Mouse (Mus musculus) heart, embryonic 13.5 days (tissue): Measurements from ENCODE around the gene Syn3. TPM values are rescaled to one million over a fixed set of nuclear protein-coding genes. Genes with fewer than 3 reads are reported as not detected.

Source experiments
- ATAC-seq: fragments of 200-750 bp; cut with Nextera tagmentation; 2 replicates; pipeline ENCODE4 v1.8.0; 2017; ENCODE audit warnings: moderate TSS enrichment; ENCODE audit not compliant: insufficient number of reproducible peaks, low FRiP score, low TSS enrichment; ENCODE audit errors: extremely low read depth
- H3K27ac ChIP-seq: fragments of 300-500 bp; sonication (generic); replicated peaks from 2 replicates; pipeline ENCODE4 v1.5.1; 2015; ENCODE audit warnings: moderate library complexity, mild to moderate bottlenecking, inconsistent platforms
- H3K27me3 ChIP-seq: fragments of 300-500 bp; sonication (generic); replicated peaks from 2 replicates; pipeline ENCODE4 v1.6.1; 2015; ENCODE audit warnings: mild to moderate bottlenecking, inconsistent platforms
- H3K36me3 ChIP-seq: fragments of 300-500 bp; sonication (generic); 2 replicates; pipeline ENCODE4 v1.6.1; 2015; ENCODE audit warnings: mild to moderate bottlenecking, inconsistent platforms
- H3K4me1 ChIP-seq: fragments of 300-500 bp; sonication (generic); 2 replicates; pipeline ENCODE4 v1.6.1; 2015; ENCODE audit warnings: inconsistent platforms
- H3K4me2 ChIP-seq: fragments of 300-500 bp; sonication (generic); 2 replicates; pipeline ENCODE4 v1.6.1; 2015; ENCODE audit warnings: inconsistent platforms, mild to moderate bottlenecking, moderate library complexity
- H3K4me3 ChIP-seq: fragments of 300-500 bp; sonication (generic); 2 replicates; pipeline ENCODE4 v1.5.1; 2015; ENCODE audit warnings: moderate library complexity, mild to moderate bottlenecking, inconsistent platforms
- H3K9ac ChIP-seq: fragments of 300-500 bp; sonication (generic); 2 replicates; pipeline ENCODE4 v1.6.1; 2015; ENCODE audit warnings: inconsistent platforms, mild to moderate bottlenecking, moderate library complexity
- H3K9me3 ChIP-seq: fragments of 300-500 bp; sonication (generic); 2 replicates; pipeline ENCODE4 v1.6.1; 2016; ENCODE audit warnings: inconsistent platforms
- WGBS: fragments of 180-500 bp; shearing (Covaris S2); methylation state at CpG from one replicate; pipeline ENCODE4 v1.1.7; 2015; ENCODE audit warnings: mixed read lengths; 5-methylcytosine and 5-hydroxymethylcytosine counted together
- polyA plus RNA-seq: library from polyadenylated mRNA; unstranded; fragments of >200 nt; fragmentation: Nextera tagmentation; extraction: Ambion mirVana; gene quantifications from 2 replicates; pipeline ENCODE4 v1.2.1, GENCODE M21; 2015

Syn3 gene
- polyA plus RNA-seq, 1 experiment from 2014 or later, result 1.5 TPM

GRCm38 (mm10) chr10:86078761-86079160 is 419.9 kb downstream of the Syn3 start:
- no peak overlapping the region for H3K9ac ChIP-seq
- no peak overlapping the region for H3K4me3 ChIP-seq
- no peaks in the 10 kb centered on the region for H3K36me3 ChIP-seq
- peaks cover 3% of the 10 kb centered on the region for H3K9me3 ChIP-seq
- no peaks in the 10 kb centered on the region for H3K27me3 ChIP-seq
- ATAC-seq, result no peak
- no peak overlapping the region for H3K4me2 ChIP-seq
- 80% methylated on average over 2 of the region's 2 CpGs for WGBS
- no peak overlapping the region for H3K27ac ChIP-seq
- H3K4me1 ChIP-seq, result no peaks in the 10 kb centered on the region

DNA sequence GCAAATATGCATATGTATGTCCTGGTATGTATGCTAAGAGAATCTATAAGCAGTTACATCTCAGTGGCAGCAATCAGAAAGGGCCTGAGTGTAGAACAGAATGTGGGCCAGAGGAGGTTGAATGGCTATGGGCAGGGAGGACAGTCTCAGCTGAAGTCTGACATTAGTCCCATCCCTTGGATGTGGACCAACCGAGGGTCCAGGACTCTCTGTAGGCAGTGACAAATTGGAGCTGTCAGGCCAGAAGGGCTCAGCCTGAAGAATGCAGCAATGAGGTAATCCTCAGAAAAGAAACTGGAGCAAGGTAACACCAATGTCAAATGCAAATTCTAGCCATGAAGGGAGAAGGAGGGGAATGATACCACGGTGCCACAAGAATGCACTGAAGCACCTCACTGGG is 421.4 kb downstream of the Syn3 start:
- Histone ChIP-seq H3K9ac (no peak overlapping the region), H3K4me2 (no peak overlapping the region), H3K27me3 (no peaks in the 10 kb centered on the region), H3K4me1 (no peaks in the 10 kb centered on the region), H3K36me3 (no peaks in the 10 kb centered on the region), H3K27ac (no peak overlapping the region), H3K4me3 (no peak overlapping the region), H3K9me3 (peaks cover 6% of the 10 kb centered on the region)
- ATAC-seq, result no peak
- 77% methylated on average over 2 of the region's 2 CpGs for WGBS

GRCm38 (mm10) chr10:86074971-86075711 is 423.6 kb downstream of the Syn3 start:
- Histone ChIP-seq H3K9ac (no peak overlapping the region), H3K4me2 (no peak overlapping the region), H3K9me3 (peaks cover 6% of the 10 kb centered on the region), H3K4me3 (no peak overlapping the region), H3K4me1 (no peaks in the 10 kb centered on the region), H3K27me3 (no peaks in the 10 kb centered on the region), H3K27ac (no peak overlapping the region), H3K36me3 (no peaks in the 10 kb centered on the region)
- WGBS, result 72% methylated on average over 9 of the region's 9 CpGs
- no peak for ATAC-seq

DNA sequence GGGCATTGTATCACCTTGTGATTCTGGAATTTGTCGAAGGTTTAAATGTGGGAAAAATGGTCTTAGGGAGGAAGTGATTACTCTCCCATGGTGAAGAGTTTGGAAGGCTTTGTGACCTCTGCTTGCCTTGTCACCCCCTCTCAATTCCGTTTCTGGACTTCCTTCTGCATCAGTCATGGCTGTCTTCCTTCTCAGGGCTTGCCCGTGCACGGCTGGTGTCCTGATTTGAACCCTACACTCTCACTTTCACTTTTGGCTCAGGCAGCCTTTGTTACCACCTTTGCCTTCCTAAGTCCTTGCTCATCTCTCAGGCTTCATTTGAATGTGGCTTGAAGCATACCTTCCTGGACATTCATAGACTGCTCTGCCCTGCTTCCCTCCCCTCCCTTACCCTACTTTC is 424.6 kb downstream of the Syn3 start:
- no peak overlapping the region for H3K4me3 ChIP-seq
- H3K36me3 ChIP-seq, result no peaks in the 10 kb centered on the region
- H3K4me2 ChIP-seq, result no peak overlapping the region
- H3K27me3 ChIP-seq, result no peaks in the 10 kb centered on the region
- 76% methylated on average over 4 of the region's 4 CpGs for WGBS
- no peak overlapping the region for H3K27ac ChIP-seq
- no peaks in the 10 kb centered on the region for H3K4me1 ChIP-seq
- H3K9me3 ChIP-seq, result peaks cover 6% of the 10 kb centered on the region
- H3K9ac ChIP-seq, result no peak overlapping the region
- no peak for ATAC-seq

GRCm38 (mm10) chr10:86070751-86071150 is 427.9 kb downstream of the Syn3 start:
- Histone ChIP-seq H3K9me3 (peaks cover 6% of the 10 kb centered on the region), H3K36me3 (no peaks in the 10 kb centered on the region), H3K27ac (no peak overlapping the region), H3K4me3 (no peak overlapping the region), H3K27me3 (peaks cover 6% of the 10 kb centered on the region; the same call in 1 of the 2 replicates), H3K4me1 (no peaks in the 10 kb centered on the region), H3K4me2 (no peak overlapping the region), H3K9ac (no peak overlapping the region)
- ATAC-seq, result no peak
- 70% methylated on average over 3 of the region's 3 CpGs for WGBS

- H3K4me2 ChIP-seq, result no peak overlapping the region
- H3K27ac ChIP-seq, result no peak overlapping the region
- no peak overlapping the region for H3K4me3 ChIP-seq
- peaks cover 6% of the 10 kb centered on the region for H3K9me3 ChIP-seq
- no peaks in the 10 kb centered on the region for H3K36me3 ChIP-seq
- no peak for ATAC-seq
- peaks cover 3% of the 10 kb centered on the region for H3K4me1 ChIP-seq
- peaks cover 9% of the 10 kb centered on the region for H3K27me3 ChIP-seq
- H3K9ac ChIP-seq, result no peak overlapping the region
- 65% methylated on average over 3 of the region's 3 CpGs for WGBS
These were observed 429.4 kb downstream of the Syn3 start for GRCm38 (mm10) chr10:86069341-86069740.

- Histone ChIP-seq H3K4me3 (no peak overlapping the region), H3K9ac (no peak overlapping the region), H3K36me3 (no peaks in the 10 kb centered on the region), H3K4me2 (no peak overlapping the region), H3K4me1 (peaks cover 3% of the 10 kb centered on the region), H3K9me3 (no peaks in the 10 kb centered on the region), H3K27me3 (peaks cover 9% of the 10 kb centered on the region), H3K27ac (no peak overlapping the region)
- WGBS, result 65% methylated on average over 10 of the region's 10 CpGs
- ATAC-seq, result no peak
These were observed 430.8 kb downstream of the Syn3 start for GRCm38 (mm10) chr10:86067911-86068310.

DNA sequence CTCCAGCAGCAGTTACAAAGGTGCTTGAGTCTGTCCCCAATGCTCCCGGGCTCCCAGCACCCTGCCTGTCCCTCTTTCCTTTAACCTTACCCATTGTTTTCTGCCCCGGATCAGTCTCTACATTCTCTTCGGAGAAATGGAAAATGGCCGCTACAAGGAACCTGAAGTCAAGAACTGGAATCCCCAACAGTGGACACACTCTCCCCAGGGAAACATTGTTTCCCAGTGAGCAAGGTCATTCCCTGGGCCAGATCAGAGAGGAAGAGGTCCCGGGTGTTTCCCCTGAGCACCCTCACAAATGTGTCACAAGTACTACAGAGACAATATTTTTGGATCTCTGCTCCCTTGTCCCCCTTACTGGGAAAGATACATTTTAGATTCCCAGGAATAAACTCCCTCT is 432.0 kb downstream of the Syn3 start:
- Histone ChIP-seq H3K9ac (no peak overlapping the region), H3K4me2 (no peak overlapping the region), H3K4me1 (peaks cover 3% of the 10 kb centered on the region), H3K27me3 (peaks cover 9% of the 10 kb centered on the region), H3K36me3 (no peaks in the 10 kb centered on the region), H3K4me3 (no peak overlapping the region), H3K9me3 (peaks cover 3% of the 10 kb centered on the region), H3K27ac (no peak overlapping the region)
- 73% methylated on average over 5 of the region's 5 CpGs for WGBS
- no peak for ATAC-seq

GRCm38 (mm10) chr10:86065661-86066060 is 433.0 kb downstream of the Syn3 start:
- Histone ChIP-seq H3K27me3 (peaks cover 9% of the 10 kb centered on the region), H3K4me2 (no peak overlapping the region), H3K27ac (no peak overlapping the region), H3K9ac (no peak overlapping the region), H3K36me3 (no peaks in the 10 kb centered on the region), H3K4me1 (peaks cover 3% of the 10 kb centered on the region), H3K4me3 (no peak overlapping the region), H3K9me3 (peaks cover 7% of the 10 kb centered on the region)
- 69% methylated on average over 1 of the region's 1 CpGs for WGBS
- no peak for ATAC-seq

- H3K4me1 ChIP-seq, result peaks cover 3% of the 10 kb centered on the region
- 11% methylated on average over 4 of the region's 4 CpGs for WGBS
- H3K27ac ChIP-seq, result no peak overlapping the region
- H3K36me3 ChIP-seq, result no peaks in the 10 kb centered on the region
- no peak for ATAC-seq
- peaks cover 7% of the 10 kb centered on the region for H3K9me3 ChIP-seq
- 0 out of 2 replicates have a peak overlapping the region, but pooled peaks have one; percentile 10 for H3K9ac ChIP-seq
- H3K4me3 ChIP-seq, result no peak overlapping the region
- peaks cover 9% of the 10 kb centered on the region for H3K27me3 ChIP-seq
- H3K4me2 ChIP-seq, result no peak overlapping the region
These were observed 433.8 kb downstream of the Syn3 start for GRCm38 (mm10) chr10:86064937-86065336.

- H3K4me1 ChIP-seq, result peaks cover 4% of the 10 kb centered on the region
- H3K4me3 ChIP-seq, result no peak overlapping the region
- WGBS, result 93% methylated on average over 8 of the region's 8 CpGs
- no peaks in the 10 kb centered on the region for H3K36me3 ChIP-seq
- no peak overlapping the region for H3K27ac ChIP-seq
- ATAC-seq, result no peak
- no peak overlapping the region for H3K4me2 ChIP-seq
- peaks cover 9% of the 10 kb centered on the region; the same call in 1 of the 2 replicates for H3K27me3 ChIP-seq
- peaks cover 7% of the 10 kb centered on the region for H3K9me3 ChIP-seq
- H3K9ac ChIP-seq, result no peak overlapping the region
These were observed 435.7 kb downstream of the Syn3 start for GRCm38 (mm10) chr10:86063018-86063384.
